Comparison of ENCODE assay signal across 23 mouse cellular contexts in genomic region chr6:77473256-77473655, GRCm38 (mm10).
A peak's percentile ranks its signal among the peaks of the same experiment; 100 is the strongest.
DNase-seq lines count a peak whose midpoint lies in the region; ATAC-seq and TF ChIP-seq lines count a peak whose summit lies in the region.
"Had no signal": no experiment of that assay in that cellular context is flagged by ENCODE, and none has a peak within 500 bp of the region (broad histone marks: within the 10 kb centered on the region; RNA-seq: fewer than 3 reads in every experiment).

No protein-coding gene starts in this region.

- TF ChIP-seq CTCF in cerebellum, adult 2 months (IDR thresholded peaks at IDR 0.05; ENCODE audit: borderline replicate concordance, insufficient read depth, low read depth, low read length) = no peak
- no peak for TF ChIP-seq CTCF in forebrain, postnatal 0 days (IDR thresholded peaks at IDR 0.05; ENCODE audit: low read depth)
- TF ChIP-seq CTCF in layer of hippocampus, adult 2 months (conservative IDR thresholded peaks at IDR 0.05) = no peak

- no peaks in the 10 kb centered on the region for H3K9me3 ChIP-seq in forebrain, postnatal 0 days (ENCODE audit: low read length)
- H3K9me3 ChIP-seq in forebrain, embryonic 13.5 days (replicated peaks) = no peaks in the 10 kb centered on the region
- no peaks in the 10 kb centered on the region for H3K9me3 ChIP-seq in midbrain, embryonic 14.5 days (ENCODE audit: control insufficient read depth, low read length)
- no peaks in the 10 kb centered on the region for H3K9me3 ChIP-seq in midbrain, embryonic 13.5 days
- H3K9me3 ChIP-seq: embryonic facial prominence, embryonic 13.5 days; heart, embryonic 10.5 days; intestine, embryonic 15.5 days had no signal

- no peak for TF ChIP-seq POLR2A in cerebellum, adult 2 months (IDR thresholded peaks at IDR 0.05; ENCODE audit: borderline replicate concordance, insufficient read depth, low read length)

- peak; percentile 37 for DNase-seq in cerebellum, postnatal 10 days
- no peak for DNase-seq in cerebellum, adult 2 months
- DNase-seq in forebrain, postnatal 0 days = peak; percentile 65
- DNase-seq in layer of hippocampus, adult 2 months (ENCODE audit: low spot score in 2 of 2) = peak in 1 of 2 experiments; percentile 23
- no peak for DNase-seq in layer of hippocampus, adult 8-10 months (ENCODE audit: low spot score in 2 of 2)
- peak; percentile 13 for DNase-seq in midbrain, embryonic 14.5 days
- DNase-seq: adrenal gland, adult 8-10 months; adrenal gland, postnatal 36 days; B cell, adult 2 months; cerebellum, adult 11 months; cerebellum, adult 9-10 months; cerebellum, postnatal 36 days; gastrocnemius, postnatal 10 days; heart, adult 18-20 months; heart, postnatal 10 days; heart, postnatal 4 days had no signal

- 97% methylated on average over 7 of the region's 7 CpGs for WGBS in cerebellum, adult 2 months
- WGBS in forebrain, postnatal 0 days = 51% methylated on average over 7 of the region's 7 CpGs
- WGBS in forebrain, embryonic 13.5 days = 85% methylated on average over 7 of the region's 7 CpGs
- 87% methylated on average over 7 of the region's 7 CpGs for WGBS in midbrain, embryonic 14.5 days
- 83% methylated on average over 7 of the region's 7 CpGs for WGBS in midbrain, embryonic 13.5 days

- no peaks in the 10 kb centered on the region for H3K36me3 ChIP-seq in forebrain, postnatal 0 days (ENCODE audit: insufficient read depth)
- no peaks in the 10 kb centered on the region for H3K36me3 ChIP-seq in forebrain, embryonic 13.5 days (ENCODE audit: poor library complexity, severe bottlenecking)
- no peaks in the 10 kb centered on the region for H3K36me3 ChIP-seq in midbrain, embryonic 14.5 days (ENCODE audit: control insufficient read depth, insufficient read depth, low read length)
- H3K36me3 ChIP-seq in midbrain, embryonic 13.5 days = no peaks in the 10 kb centered on the region
- H3K36me3 ChIP-seq: embryonic facial prominence, embryonic 13.5 days; G1E; heart, embryonic 10.5 days; intestine, embryonic 15.5 days had no signal

- no peak overlapping the region for H3K4me3 ChIP-seq in cerebellum, adult 2 months (replicated peaks; ENCODE audit: insufficient read depth, low read depth, low read length)
- H3K4me3 ChIP-seq in forebrain, postnatal 0 days (ENCODE audit: low read depth, low read length) = no peak overlapping the region
- no peak overlapping the region for H3K4me3 ChIP-seq in forebrain, embryonic 13.5 days
- no peak overlapping the region for H3K4me3 ChIP-seq in layer of hippocampus, adult 2 months
- H3K4me3 ChIP-seq in midbrain, embryonic 14.5 days (replicated peaks; ENCODE audit: low read depth, low read length) = no peak overlapping the region
- no peak overlapping the region for H3K4me3 ChIP-seq in midbrain, embryonic 13.5 days (replicated peaks)
- H3K4me3 ChIP-seq: embryonic facial prominence, embryonic 13.5 days; heart, embryonic 10.5 days; intestine, embryonic 15.5 days had no signal

- no peaks in the 10 kb centered on the region for H3K27me3 ChIP-seq in cerebellum, adult 2 months (ENCODE audit: control insufficient read depth, insufficient read depth, low read length)
- H3K27me3 ChIP-seq in forebrain, postnatal 0 days (ENCODE audit: insufficient read depth, low read length) = no peaks in the 10 kb centered on the region
- no peaks in the 10 kb centered on the region for H3K27me3 ChIP-seq in forebrain, embryonic 13.5 days
- H3K27me3 ChIP-seq in midbrain, embryonic 14.5 days (ENCODE audit: control insufficient read depth, insufficient read depth, low read length) = no peaks in the 10 kb centered on the region
- H3K27me3 ChIP-seq in midbrain, embryonic 13.5 days = no peaks in the 10 kb centered on the region
- H3K27me3 ChIP-seq: embryonic facial prominence, embryonic 13.5 days; intestine, embryonic 15.5 days had no signal

- H3K27ac ChIP-seq in cerebellum, adult 2 months (ENCODE audit: insufficient read depth, low read length) = no peak overlapping the region
- H3K27ac ChIP-seq in forebrain, postnatal 0 days (ENCODE audit: low read depth, low read length) = peak overlapping the region; percentile 10; the same call in 1 of the 2 replicates
- H3K27ac ChIP-seq in forebrain, embryonic 13.5 days = no peak overlapping the region
- peak overlapping the region; percentile 32 for H3K27ac ChIP-seq in layer of hippocampus, adult 2 months
- H3K27ac ChIP-seq in midbrain, embryonic 14.5 days (replicated peaks; ENCODE audit: low read depth, low read length) = no peak overlapping the region
- H3K27ac ChIP-seq in midbrain, embryonic 13.5 days = no peak overlapping the region
- H3K27ac ChIP-seq: embryonic facial prominence, embryonic 13.5 days; heart, embryonic 10.5 days; intestine, embryonic 15.5 days had no signal

- peaks cover 8% of the 10 kb centered on the region; the same call in 1 of the 2 replicates for H3K4me1 ChIP-seq in cerebellum, adult 2 months (ENCODE audit: control insufficient read depth, insufficient read depth, low read length)
- 0 out of 2 replicates have a peak, but pooled peaks cover 3% of the 10 kb centered on the region for H3K4me1 ChIP-seq in forebrain, postnatal 0 days (ENCODE audit: insufficient read depth)
- H3K4me1 ChIP-seq in forebrain, embryonic 13.5 days = peaks cover 8% of the 10 kb centered on the region; the same call in 1 of the 2 replicates
- no peaks in the 10 kb centered on the region for H3K4me1 ChIP-seq in midbrain, embryonic 14.5 days (ENCODE audit: control insufficient read depth, insufficient read depth, low read length)
- H3K4me1 ChIP-seq in midbrain, embryonic 13.5 days (replicated peaks) = no peaks in the 10 kb centered on the region
- H3K4me1 ChIP-seq: embryonic facial prominence, embryonic 13.5 days; heart, embryonic 10.5 days; intestine, embryonic 15.5 days had no signal

- no peak overlapping the region for H3K9ac ChIP-seq in forebrain, postnatal 0 days
- H3K9ac ChIP-seq in forebrain, embryonic 13.5 days = no peak overlapping the region
- no peak overlapping the region for H3K9ac ChIP-seq in midbrain, embryonic 14.5 days (replicated peaks; ENCODE audit: low read length)
- no peak overlapping the region for H3K9ac ChIP-seq in midbrain, embryonic 13.5 days (replicated peaks)
- H3K9ac ChIP-seq: embryonic facial prominence, embryonic 13.5 days; intestine, embryonic 15.5 days had no signal

- ATAC-seq in forebrain, postnatal 0 days = peak; percentile 45
- ATAC-seq in forebrain, embryonic 13.5 days = no peak
- ATAC-seq in midbrain, embryonic 14.5 days (ENCODE audit: low FRiP score, low TSS enrichment) = no peak
- ATAC-seq in midbrain, embryonic 13.5 days = no peak
- ATAC-seq: CD4-positive, CD25-positive, alpha-beta regulatory T cell, adult 4 months; intestine, embryonic 15.5 days had no signal

- no peak overlapping the region for H3K4me2 ChIP-seq in forebrain, postnatal 0 days (ENCODE audit: low read depth)
- H3K4me2 ChIP-seq in forebrain, embryonic 13.5 days = no peak overlapping the region
- no peak overlapping the region for H3K4me2 ChIP-seq in midbrain, embryonic 14.5 days (ENCODE audit: low read length)
- no peak overlapping the region for H3K4me2 ChIP-seq in midbrain, embryonic 13.5 days (replicated peaks)
- H3K4me2 ChIP-seq: embryonic facial prominence, embryonic 13.5 days; intestine, embryonic 15.5 days had no signal

Comparison
In these comparisons a context has a peak if more than half of its experiments do, and no peak if none do; other contexts are left out.
1. DNase-seq: peak in cerebellum, postnatal 10 days (2 of 2), forebrain, postnatal 0 days (single experiment) and midbrain, embryonic 14.5 days (single experiment); none in cerebellum, adult 2 months (0 of 2) and layer of hippocampus, adult 8-10 months (0 of 2).
2. H3K27ac ChIP-seq: peak in forebrain, postnatal 0 days (single experiment) and layer of hippocampus, adult 2 months (single experiment); none in cerebellum, adult 2 months (single experiment), forebrain, embryonic 13.5 days (single experiment), midbrain, embryonic 14.5 days (single experiment) and midbrain, embryonic 13.5 days (single experiment).